Mouse (Mus musculus): ENCODE data around the gene Gnao1.

The Gnao1 gene

GRCm38 (mm10) chr8:93984731-93985130, 175.0 kb downstream of the Gnao1 start:
- no peak for DNase-seq (ENCODE audit: extremely low read depth, low read depth, low spot score)

GRCm38 (mm10) chr8:93989739-93990138, 180.0 kb downstream of the Gnao1 start:
- no peak for DNase-seq (ENCODE audit: extremely low read depth, low read depth, low spot score)

GRCm38 (mm10) chr8:93998961-93999360, 189.2 kb downstream of the Gnao1 start:
- DNase-seq (ENCODE audit: extremely low read depth, low read depth, low spot score): no peak

GRCm38 (mm10) chr8:94004139-94004538, 194.4 kb downstream of the Gnao1 start:
- no peak for DNase-seq (ENCODE audit: extremely low read depth, low read depth, low spot score)

GRCm38 (mm10) chr8:94009243-94009845, 199.6 kb downstream of the Gnao1 start:
- no peak for DNase-seq (ENCODE audit: extremely low read depth, low read depth, low spot score)

GRCm38 (mm10) chr8:94010101-94010705, 200.4 kb downstream of the Gnao1 start:
- no peak for DNase-seq (ENCODE audit: extremely low read depth, low read depth, low spot score)

GRCm38 (mm10) chr8:94011076-94012012, 201.6 kb downstream of the Gnao1 start:
- DNase-seq (ENCODE audit: extremely low read depth, low read depth, low spot score): no peak

GRCm38 (mm10) chr8:94012013-94012951, 202.5 kb downstream of the Gnao1 start, which contains the start of gene Amfr:
Amfr (minus strand) TSS chr8:94012842.
- DNase-seq (ENCODE audit: extremely low read depth, low read depth, low spot score): no peak

- no peak for DNase-seq (ENCODE audit: extremely low read depth, low read depth, low spot score)
Observed at GRCm38 (mm10) chr8:94013026-94013612, 203.4 kb downstream of the Gnao1 start.
